Mouse (Mus musculus) CH12.LX (cell line): ENCODE measurements around the gene Prr36.

ENCODE experiments used
- ETS1 ChIP-seq: conservative IDR thresholded peaks from 2 replicates; pipeline ENCODE4 v1.6.1; 2012; ENCODE audit warnings: low read depth, mild to moderate bottlenecking, inconsistent platforms, low read length, improper control_type of control experiment, moderate library complexity
- POLR2A ChIP-seq: IDR thresholded peaks from 2 replicates; pipeline ENCODE4 v1.6.1; 2011; ENCODE audit warnings: low read depth, mild to moderate bottlenecking, improper control_type of control experiment, low read length
- ZKSCAN1 ChIP-seq: IDR thresholded peaks from 2 replicates; pipeline ENCODE4 v1.6.1; 2012; ENCODE audit warnings: low read depth, inconsistent platforms, low read length, improper control_type of control experiment, borderline replicate concordance

GRCm38 (mm10) chr8:4229784-4230183, 12.5 kb upstream of the Prr36 start:
- TF ChIP-seq POLR2A (no peak), ZKSCAN1 (no peak), ETS1 (no peak)
